Mouse (Mus musculus): ENCODE results near the gene Fmo1. TPM values are rescaled to one million over a fixed set of nuclear protein-coding genes. Genes with fewer than 3 reads are reported as not detected.

Gene Fmo1
- polyA plus RNA-seq, 1 experiment from 2014 or later, result 7.3 TPM

DNA sequence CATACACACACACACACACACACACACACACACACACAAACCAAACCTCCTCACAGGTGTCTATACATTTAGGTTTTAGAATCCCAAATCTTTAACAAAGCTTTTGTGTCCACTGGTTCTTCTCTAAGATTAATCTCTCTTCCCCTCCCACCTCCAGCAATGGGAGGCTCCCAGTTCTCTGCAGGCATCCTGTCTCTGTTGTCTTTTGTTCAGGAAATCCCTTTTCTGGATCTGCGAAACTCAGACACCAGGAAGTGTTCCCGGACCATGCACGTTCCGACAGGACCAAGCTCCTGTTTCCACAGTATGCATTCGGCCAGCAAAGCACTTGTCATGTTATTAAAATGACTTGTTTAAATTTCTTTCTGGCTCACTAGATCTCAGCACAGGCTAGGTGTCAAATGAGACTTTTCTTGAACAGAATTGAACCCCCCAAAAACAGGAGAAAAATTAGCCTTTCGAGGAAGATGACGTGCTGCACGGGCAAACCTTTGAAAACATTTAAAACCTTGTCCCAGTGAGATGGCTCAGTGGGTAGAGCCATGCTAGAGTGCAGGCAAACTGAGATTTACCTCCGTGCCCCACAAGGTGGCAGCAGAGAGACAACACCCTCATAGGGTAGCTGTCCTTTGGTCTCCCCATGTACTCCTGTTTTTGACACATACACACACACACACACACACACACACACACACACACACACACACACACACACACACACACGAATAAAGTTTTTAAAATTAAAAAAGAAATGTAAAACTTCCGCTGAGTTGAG, 13.4 kb upstream of the Fmo1 start:
- H3K27me3 ChIP-seq (replicated peaks; ENCODE audit: control insufficient read depth, insufficient read depth, low read length), result no peaks in the 10 kb centered on the region
- H3K4me1 ChIP-seq (replicated peaks; ENCODE audit: control insufficient read depth, insufficient read depth, low read length), result no peaks in the 10 kb centered on the region
- ATAC-seq, result 0 out of 2 replicates have a peak, but pooled peaks have one; percentile 33
- no peak overlapping the region for H3K27ac ChIP-seq (ENCODE audit: low read depth, low read length)
- H3K4me2 ChIP-seq (replicated peaks; ENCODE audit: low read depth), result no peak overlapping the region
- 65% methylated on average over 11 of the region's 11 CpGs for WGBS
- no peak overlapping the region for H3K9ac ChIP-seq (ENCODE audit: low read depth, low read length)
- H3K4me3 ChIP-seq (ENCODE audit: low read depth, low read length), result no peak overlapping the region
- no peaks in the 10 kb centered on the region for H3K36me3 ChIP-seq (ENCODE audit: control insufficient read depth, insufficient read depth)
- peak; percentile 75 for TF ChIP-seq CTCF (IDR thresholded peaks at IDR 0.05; ENCODE audit: low read depth)
- H3K9me3 ChIP-seq (ENCODE audit: control insufficient read depth), result no peaks in the 10 kb centered on the region

DNA sequence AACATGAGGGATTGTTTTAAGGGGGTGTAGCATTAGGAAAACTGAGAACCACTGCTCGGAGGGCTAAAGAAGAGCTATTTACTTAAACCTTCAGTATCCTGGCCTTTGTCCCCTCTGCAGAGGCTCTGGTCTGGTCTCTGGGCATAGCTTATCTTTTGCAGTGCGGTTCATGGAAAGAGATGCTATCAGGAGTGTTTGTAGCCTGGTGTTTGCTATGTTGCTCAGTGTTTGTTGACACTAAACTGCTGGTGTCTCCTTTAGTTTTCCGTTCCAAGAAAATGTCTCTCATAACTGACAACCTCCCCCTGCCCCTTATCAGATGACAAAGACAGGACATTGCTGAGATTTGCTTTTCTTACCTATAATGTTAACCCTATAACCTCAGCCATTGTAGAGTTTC, 8.7 kb upstream of the Fmo1 start:
- no peak for ATAC-seq
- Histone ChIP-seq H3K4me1 (replicated peaks; ENCODE audit: control insufficient read depth, insufficient read depth, low read length) (peaks cover 8% of the 10 kb centered on the region; the same call in 1 of the 2 replicates), H3K4me3 (ENCODE audit: low read depth, low read length) (no peak overlapping the region), H3K27ac (ENCODE audit: low read depth, low read length) (no peak overlapping the region), H3K9ac (ENCODE audit: low read depth, low read length) (no peak overlapping the region), H3K9me3 (ENCODE audit: control insufficient read depth) (no peaks in the 10 kb centered on the region), H3K4me2 (replicated peaks; ENCODE audit: low read depth) (no peak overlapping the region), H3K27me3 (replicated peaks; ENCODE audit: control insufficient read depth, insufficient read depth, low read length) (no peaks in the 10 kb centered on the region), H3K36me3 (ENCODE audit: control insufficient read depth, insufficient read depth) (no peaks in the 10 kb centered on the region)
- 27% methylated on average over 3 of the region's 3 CpGs for WGBS
- no peak for TF ChIP-seq CTCF (IDR thresholded peaks at IDR 0.05; ENCODE audit: low read depth)

DNA sequence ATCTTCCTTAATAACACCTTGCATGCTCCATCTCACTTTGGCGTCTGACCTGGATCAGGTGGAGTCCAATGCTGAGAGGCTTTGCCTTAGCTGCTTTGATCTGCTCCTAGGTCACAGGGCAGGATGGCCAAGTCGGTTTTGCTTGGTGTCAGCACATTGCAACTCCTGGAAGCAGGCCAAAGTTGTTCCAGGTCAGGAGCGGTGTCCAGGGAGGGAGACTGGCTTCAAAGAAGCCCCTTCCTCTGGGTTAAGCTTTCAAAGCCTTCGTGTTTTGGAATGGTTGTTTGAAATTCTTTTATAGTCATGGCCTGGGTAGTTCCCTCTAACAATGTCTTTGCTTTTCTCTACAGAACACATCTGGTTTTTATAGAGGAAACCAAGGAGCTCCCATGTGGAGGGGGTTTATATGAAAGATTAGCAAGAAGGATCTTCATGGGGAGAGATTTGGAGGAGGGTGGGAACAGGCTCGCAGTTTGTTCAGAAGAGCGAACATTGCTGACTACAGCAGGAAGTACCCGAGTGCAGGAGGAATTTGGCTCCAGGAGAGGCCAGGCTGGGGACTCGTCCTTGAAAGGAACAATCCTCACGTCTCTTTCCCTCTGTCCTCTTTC, 5.4 kb upstream of the Fmo1 start:
- no peaks in the 10 kb centered on the region; the same call in 1 of the 2 replicates for H3K9me3 ChIP-seq (ENCODE audit: control insufficient read depth)
- H3K27ac ChIP-seq (ENCODE audit: low read depth, low read length), result peak overlapping the region; percentile 67
- WGBS, result 18% methylated on average over 9 of the region's 9 CpGs
- H3K36me3 ChIP-seq (ENCODE audit: control insufficient read depth, insufficient read depth), result no peaks in the 10 kb centered on the region
- TF ChIP-seq CTCF (IDR thresholded peaks at IDR 0.05; ENCODE audit: low read depth), result no peak
- no peak overlapping the region for H3K9ac ChIP-seq (ENCODE audit: low read depth, low read length)
- H3K4me3 ChIP-seq (ENCODE audit: low read depth, low read length), result no peak overlapping the region
- H3K4me2 ChIP-seq (replicated peaks; ENCODE audit: low read depth), result 0 out of 2 replicates have a peak overlapping the region, but pooled peaks have one; percentile 17
- ATAC-seq, result peak; percentile 39; the same call in 1 of the 2 replicates
- peaks cover 8% of the 10 kb centered on the region; the same call in 1 of the 2 replicates for H3K4me1 ChIP-seq (replicated peaks; ENCODE audit: control insufficient read depth, insufficient read depth, low read length)
- H3K27me3 ChIP-seq (replicated peaks; ENCODE audit: control insufficient read depth, insufficient read depth, low read length), result no peaks in the 10 kb centered on the region

DNA sequence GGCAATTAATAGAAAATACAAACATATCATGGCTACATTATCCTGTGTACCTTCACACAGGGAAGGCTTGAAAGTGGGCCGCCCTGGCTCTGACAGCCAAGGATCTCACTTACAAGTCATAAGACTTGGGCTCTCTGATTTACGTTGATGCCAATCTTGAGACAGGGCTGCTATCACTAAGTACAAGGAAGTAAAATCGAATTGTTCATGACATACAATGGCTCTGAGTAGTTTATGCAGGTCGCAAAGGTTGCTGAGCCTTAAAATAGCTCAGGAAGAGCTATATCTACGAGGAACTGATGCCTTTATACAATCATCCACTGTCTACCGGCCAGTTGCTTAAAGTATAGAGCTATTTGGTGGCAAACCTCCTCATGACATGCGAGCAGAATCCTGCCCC, 4.6 kb upstream of the Fmo1 start:
- H3K27ac ChIP-seq (ENCODE audit: low read depth, low read length), result peak overlapping the region; percentile 67; the same call in 1 of the 2 replicates
- peaks cover 8% of the 10 kb centered on the region; the same call in 1 of the 2 replicates for H3K4me1 ChIP-seq (replicated peaks; ENCODE audit: control insufficient read depth, insufficient read depth, low read length)
- peak; percentile 79 for ATAC-seq
- no peaks in the 10 kb centered on the region; the same call in 1 of the 2 replicates for H3K9me3 ChIP-seq (ENCODE audit: control insufficient read depth)
- no peak overlapping the region for H3K4me3 ChIP-seq (ENCODE audit: low read depth, low read length)
- no peaks in the 10 kb centered on the region for H3K36me3 ChIP-seq (ENCODE audit: control insufficient read depth, insufficient read depth)
- no peak for TF ChIP-seq CTCF (IDR thresholded peaks at IDR 0.05; ENCODE audit: low read depth)
- H3K9ac ChIP-seq (ENCODE audit: low read depth, low read length), result no peak overlapping the region
- no peak overlapping the region for H3K4me2 ChIP-seq (replicated peaks; ENCODE audit: low read depth)
- no peaks in the 10 kb centered on the region for H3K27me3 ChIP-seq (replicated peaks; ENCODE audit: control insufficient read depth, insufficient read depth, low read length)
- 34% methylated on average over 7 of the region's 7 CpGs for WGBS

DNA sequence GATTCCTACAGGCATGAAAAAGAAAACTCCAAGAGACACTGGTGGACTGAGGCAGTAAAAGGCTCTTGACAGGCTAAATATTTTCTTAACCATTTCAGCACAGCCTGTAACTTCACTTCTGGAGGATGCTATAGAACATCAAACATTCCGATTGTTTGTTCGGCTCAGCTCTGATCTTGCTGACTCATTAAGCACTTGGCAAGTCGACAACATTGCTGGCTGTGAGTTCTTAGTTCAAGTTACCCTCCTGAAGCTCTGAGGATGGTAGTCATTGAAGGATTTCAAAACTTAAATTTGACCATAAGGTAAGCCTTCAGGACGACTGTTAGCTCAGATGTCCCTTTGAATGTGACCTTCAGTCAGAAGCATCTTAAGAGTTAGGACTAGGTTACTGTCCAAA, 986 bp upstream of the Fmo1 start:
- Histone ChIP-seq H3K4me1 (replicated peaks; ENCODE audit: control insufficient read depth, insufficient read depth, low read length) (peaks cover 11% of the 10 kb centered on the region; the same call in 1 of the 2 replicates), H3K27me3 (replicated peaks; ENCODE audit: control insufficient read depth, insufficient read depth, low read length) (no peaks in the 10 kb centered on the region), H3K4me3 (ENCODE audit: low read depth, low read length) (no peak overlapping the region), H3K36me3 (ENCODE audit: control insufficient read depth, insufficient read depth) (no peaks in the 10 kb centered on the region), H3K27ac (ENCODE audit: low read depth, low read length) (no peak overlapping the region), H3K4me2 (replicated peaks; ENCODE audit: low read depth) (no peak overlapping the region), H3K9ac (ENCODE audit: low read depth, low read length) (no peak overlapping the region), H3K9me3 (ENCODE audit: control insufficient read depth) (no peaks in the 10 kb centered on the region; the same call in 1 of the 2 replicates)
- 71% methylated on average over 4 of the region's 4 CpGs for WGBS
- no peak for ATAC-seq
- no peak for TF ChIP-seq CTCF (IDR thresholded peaks at IDR 0.05; ENCODE audit: low read depth)

- Histone ChIP-seq H3K9me3 (ENCODE audit: control insufficient read depth) (no peaks in the 10 kb centered on the region; the same call in 1 of the 2 replicates), H3K36me3 (ENCODE audit: control insufficient read depth, insufficient read depth) (no peaks in the 10 kb centered on the region), H3K9ac (ENCODE audit: low read depth, low read length) (no peak overlapping the region), H3K4me3 (ENCODE audit: low read depth, low read length) (no peak overlapping the region), H3K27ac (ENCODE audit: low read depth, low read length) (no peak overlapping the region), H3K4me2 (replicated peaks; ENCODE audit: low read depth) (no peak overlapping the region), H3K27me3 (replicated peaks; ENCODE audit: control insufficient read depth, insufficient read depth, low read length) (no peaks in the 10 kb centered on the region), H3K4me1 (replicated peaks; ENCODE audit: control insufficient read depth, insufficient read depth, low read length) (peaks cover 3% of the 10 kb centered on the region; the same call in 1 of the 2 replicates)
- no peak for TF ChIP-seq CTCF (IDR thresholded peaks at IDR 0.05; ENCODE audit: low read depth)
- ATAC-seq, result no peak
- WGBS, result 65% methylated on average over 3 of the region's 3 CpGs
These were observed 948 bp downstream of the Fmo1 start for GRCm38 (mm10) chr1:162865493-162865830.

Measured in intestine, postnatal 0 days (tissue).